Mouse (Mus musculus): ENCODE measurements around the gene Crmp1. TPM values are rescaled to one million over a fixed set of nuclear protein-coding genes. Genes with fewer than 3 reads are reported as not detected.

The Crmp1 gene
- polyA plus RNA-seq, 1 experiment from 2014 or later = 11.4 TPM

DNA sequence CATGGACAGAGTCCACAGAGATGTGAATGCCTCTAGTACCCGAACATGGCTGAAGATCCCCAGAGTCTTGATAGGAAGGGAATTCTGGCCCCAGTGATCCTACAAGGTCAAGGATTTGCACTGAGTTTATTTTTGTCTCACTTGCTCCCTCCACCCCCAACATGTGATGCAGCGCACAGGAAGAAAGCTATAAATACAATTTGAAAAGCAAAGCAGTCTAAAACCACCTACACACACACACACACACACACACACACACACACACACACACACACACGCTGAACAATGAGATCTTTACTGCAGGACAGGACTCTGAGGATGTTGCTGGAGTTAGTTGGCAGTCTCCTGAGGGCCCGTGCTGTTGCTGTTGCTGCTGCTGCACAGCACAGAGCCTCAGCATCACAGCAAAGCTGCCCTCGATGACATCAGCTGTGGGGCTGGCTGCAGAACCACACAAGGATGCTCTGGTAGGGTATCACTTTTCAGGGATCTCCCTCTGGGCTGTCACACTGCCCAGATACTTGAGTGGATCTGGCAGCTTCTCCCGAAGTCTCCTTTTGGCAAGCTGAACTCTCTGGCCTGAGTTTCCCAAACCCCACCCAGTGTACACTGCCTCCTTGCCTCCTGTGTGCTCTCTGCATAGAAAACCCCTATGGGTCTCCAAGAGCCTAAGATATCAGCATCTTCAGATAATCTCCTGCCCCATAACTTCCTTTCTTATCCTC, 13.6 kb upstream of the Crmp1 start:
- Histone ChIP-seq H3K4me2 (replicated peaks; ENCODE audit: low read depth) (no peak overlapping the region), H3K9me3 (ENCODE audit: control insufficient read depth) (no peaks in the 10 kb centered on the region), H3K36me3 (ENCODE audit: control insufficient read depth, insufficient read depth) (no peaks in the 10 kb centered on the region), H3K27ac (ENCODE audit: low read depth, low read length) (no peak overlapping the region), H3K4me3 (ENCODE audit: low read depth, low read length) (no peak overlapping the region), H3K4me1 (replicated peaks; ENCODE audit: control insufficient read depth, insufficient read depth, low read length) (no peaks in the 10 kb centered on the region), H3K27me3 (replicated peaks; ENCODE audit: control insufficient read depth, insufficient read depth, low read length) (no peaks in the 10 kb centered on the region), H3K9ac (ENCODE audit: low read depth, low read length) (no peak overlapping the region)
- WGBS = 48% methylated on average over 6 of the region's 6 CpGs
- no peak for ATAC-seq
- TF ChIP-seq CTCF (IDR thresholded peaks at IDR 0.05; ENCODE audit: low read depth) = no peak

DNA sequence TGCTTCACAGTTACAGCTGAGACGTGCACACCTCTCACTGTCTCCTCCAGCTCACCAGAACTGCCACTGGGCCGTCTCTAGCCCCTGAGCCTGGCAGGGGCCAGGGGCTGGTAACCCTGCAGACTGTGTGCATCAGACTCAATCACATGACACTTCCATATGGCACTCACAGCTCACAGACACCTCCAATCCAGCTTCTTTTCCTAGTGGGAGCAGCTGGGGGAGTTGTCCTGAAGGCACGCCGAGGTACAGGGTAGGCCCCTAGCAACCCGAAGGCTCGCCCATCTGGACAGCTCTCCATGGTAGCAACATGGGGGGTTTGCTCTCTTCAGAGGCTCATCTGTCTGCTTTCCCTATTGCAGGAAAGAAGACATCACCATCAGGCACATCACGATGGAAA, 12.8 kb upstream of the Crmp1 start:
- no peaks in the 10 kb centered on the region for H3K4me1 ChIP-seq (replicated peaks; ENCODE audit: control insufficient read depth, insufficient read depth, low read length)
- WGBS = 74% methylated on average over 7 of the region's 7 CpGs
- H3K27ac ChIP-seq (ENCODE audit: low read depth, low read length) = no peak overlapping the region
- H3K27me3 ChIP-seq (replicated peaks; ENCODE audit: control insufficient read depth, insufficient read depth, low read length) = no peaks in the 10 kb centered on the region
- no peak overlapping the region for H3K9ac ChIP-seq (ENCODE audit: low read depth, low read length)
- H3K36me3 ChIP-seq (ENCODE audit: control insufficient read depth, insufficient read depth) = no peaks in the 10 kb centered on the region
- no peak for TF ChIP-seq CTCF (IDR thresholded peaks at IDR 0.05; ENCODE audit: low read depth)
- ATAC-seq = no peak
- H3K9me3 ChIP-seq (ENCODE audit: control insufficient read depth) = no peaks in the 10 kb centered on the region
- no peak overlapping the region for H3K4me2 ChIP-seq (replicated peaks; ENCODE audit: low read depth)
- H3K4me3 ChIP-seq (ENCODE audit: low read depth, low read length) = no peak overlapping the region

DNA sequence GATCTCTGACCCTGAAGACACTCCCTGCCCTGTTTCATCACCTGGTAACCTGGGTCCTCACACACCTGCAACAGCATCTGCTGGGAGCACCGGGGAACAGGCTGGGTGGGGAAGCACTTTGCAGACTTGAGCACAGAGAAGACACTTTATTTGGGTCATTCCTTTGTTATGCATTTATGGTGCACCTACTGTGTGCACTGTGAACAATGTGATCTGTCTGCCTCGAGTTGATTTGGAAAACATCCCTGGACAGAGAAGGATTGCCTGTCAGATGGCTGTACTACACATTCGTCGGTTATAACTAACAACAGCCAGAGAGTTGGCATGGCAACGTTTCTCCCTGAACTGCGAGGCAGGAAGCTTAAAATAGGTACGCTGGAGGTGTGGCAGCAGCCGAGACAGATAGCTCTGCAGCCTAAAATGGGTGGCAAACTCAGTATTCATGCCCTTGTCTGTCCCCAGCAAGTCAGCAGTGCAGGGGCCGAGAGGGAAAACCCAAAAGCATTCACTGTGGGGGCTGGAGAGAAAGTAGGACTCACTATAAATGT, 8.7 kb upstream of the Crmp1 start:
- H3K4me1 ChIP-seq (replicated peaks; ENCODE audit: control insufficient read depth, insufficient read depth, low read length) = no peaks in the 10 kb centered on the region
- TF ChIP-seq CTCF (IDR thresholded peaks at IDR 0.05; ENCODE audit: low read depth) = no peak
- no peaks in the 10 kb centered on the region for H3K27me3 ChIP-seq (replicated peaks; ENCODE audit: control insufficient read depth, insufficient read depth, low read length)
- no peak for ATAC-seq
- no peak overlapping the region for H3K4me2 ChIP-seq (replicated peaks; ENCODE audit: low read depth)
- H3K27ac ChIP-seq (ENCODE audit: low read depth, low read length) = no peak overlapping the region
- no peaks in the 10 kb centered on the region for H3K36me3 ChIP-seq (ENCODE audit: control insufficient read depth, insufficient read depth)
- WGBS = 37% methylated on average over 9 of the region's 9 CpGs
- H3K9ac ChIP-seq (ENCODE audit: low read depth, low read length) = no peak overlapping the region
- no peak overlapping the region for H3K4me3 ChIP-seq (ENCODE audit: low read depth, low read length)
- H3K9me3 ChIP-seq (ENCODE audit: control insufficient read depth) = no peaks in the 10 kb centered on the region

DNA sequence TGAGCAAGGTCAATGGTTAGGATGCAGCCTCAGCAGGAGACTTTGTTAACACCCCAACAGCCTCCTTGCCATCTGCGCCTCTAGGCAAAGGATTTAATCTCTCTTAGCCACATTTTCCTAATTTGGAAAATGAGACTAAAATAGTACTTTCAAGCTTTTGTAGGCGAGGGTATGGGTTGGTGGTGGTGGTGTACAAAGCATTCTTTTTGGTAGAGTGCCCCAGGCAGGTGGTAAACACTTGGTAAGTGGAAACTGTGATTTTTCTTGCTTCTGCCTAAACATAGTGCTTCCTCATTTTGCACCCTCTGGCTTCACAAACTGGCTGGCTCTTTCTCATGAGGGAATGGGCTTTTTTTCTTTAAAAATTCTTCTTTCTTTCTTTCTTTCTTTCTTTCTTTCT, 3.1 kb upstream of the Crmp1 start:
- Histone ChIP-seq H3K27me3 (replicated peaks; ENCODE audit: control insufficient read depth, insufficient read depth, low read length) (peaks cover 37% of the 10 kb centered on the region), H3K4me2 (replicated peaks; ENCODE audit: low read depth) (no peak overlapping the region), H3K4me1 (replicated peaks; ENCODE audit: control insufficient read depth, insufficient read depth, low read length) (0 out of 2 replicates have a peak, but pooled peaks cover 3% of the 10 kb centered on the region), H3K4me3 (ENCODE audit: low read depth, low read length) (no peak overlapping the region), H3K27ac (ENCODE audit: low read depth, low read length) (no peak overlapping the region), H3K36me3 (ENCODE audit: control insufficient read depth, insufficient read depth) (no peaks in the 10 kb centered on the region), H3K9me3 (ENCODE audit: control insufficient read depth) (no peaks in the 10 kb centered on the region), H3K9ac (ENCODE audit: low read depth, low read length) (no peak overlapping the region)
- no peak for TF ChIP-seq CTCF (IDR thresholded peaks at IDR 0.05; ENCODE audit: low read depth)
- 28% methylated on average over 2 of the region's 2 CpGs for WGBS
- no peak for ATAC-seq

DNA sequence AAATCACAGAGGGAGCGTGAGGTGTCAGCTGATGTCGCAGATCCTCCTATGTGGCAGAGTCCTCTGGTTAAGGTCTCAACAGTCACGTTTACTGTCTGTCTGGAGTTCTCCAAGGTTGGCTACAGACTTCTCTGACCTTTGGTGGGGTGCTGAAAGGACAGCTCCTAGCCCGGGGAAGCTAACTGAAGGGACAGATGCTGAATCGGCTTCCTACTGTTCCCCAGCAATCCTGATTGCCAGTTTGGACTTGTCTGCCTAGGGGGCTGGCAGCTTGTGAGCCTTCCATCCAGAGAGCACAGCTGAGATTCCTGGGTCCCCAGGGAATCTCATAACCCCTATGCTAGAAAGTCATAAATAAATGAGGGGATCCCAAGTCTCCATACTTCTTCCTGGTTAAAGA, 1.2 kb upstream of the Crmp1 start:
- WGBS = 2% methylated on average over 5 of the region's 5 CpGs

DNA sequence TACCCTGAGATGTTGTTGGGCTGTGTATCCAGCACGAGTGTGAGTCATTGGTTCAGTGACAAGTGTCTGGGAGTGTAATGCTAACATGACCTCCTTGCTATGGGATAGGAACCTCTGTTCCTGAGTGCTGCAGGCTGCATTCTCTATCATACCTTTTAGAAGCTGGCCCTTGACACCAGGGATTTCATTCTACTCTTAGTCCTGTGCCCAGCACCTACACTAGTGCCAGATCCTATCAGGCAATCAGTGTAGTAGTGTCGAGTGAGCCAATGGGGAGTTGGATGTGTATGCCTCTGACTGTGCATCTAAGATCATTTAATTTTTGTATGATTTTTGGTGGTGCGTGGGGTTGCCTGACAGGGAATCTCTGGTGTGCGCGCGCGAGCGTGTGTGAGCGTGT, 516 bp upstream of the Crmp1 start:
- H3K9me3 ChIP-seq (ENCODE audit: control insufficient read depth) = no peaks in the 10 kb centered on the region
- H3K4me1 ChIP-seq (replicated peaks; ENCODE audit: control insufficient read depth, insufficient read depth, low read length) = 0 out of 2 replicates have a peak, but pooled peaks cover 3% of the 10 kb centered on the region
- WGBS = 17% methylated on average over 9 of the region's 9 CpGs
- H3K27ac ChIP-seq (ENCODE audit: low read depth, low read length) = no peak overlapping the region
- no peak overlapping the region for H3K4me2 ChIP-seq (replicated peaks; ENCODE audit: low read depth)
- H3K9ac ChIP-seq (ENCODE audit: low read depth, low read length) = no peak overlapping the region
- H3K4me3 ChIP-seq (ENCODE audit: low read depth, low read length) = no peak overlapping the region
- no peaks in the 10 kb centered on the region for H3K36me3 ChIP-seq (ENCODE audit: control insufficient read depth, insufficient read depth)
- H3K27me3 ChIP-seq (replicated peaks; ENCODE audit: control insufficient read depth, insufficient read depth, low read length) = peaks cover 62% of the 10 kb centered on the region
- no peak for TF ChIP-seq CTCF (IDR thresholded peaks at IDR 0.05; ENCODE audit: low read depth)
- ATAC-seq = no peak

More for the DNA sequence above, 1.2 kb upstream of the Crmp1 start:
- no peak overlapping the region for H3K4me2 ChIP-seq (replicated peaks; ENCODE audit: low read depth)
- H3K4me3 ChIP-seq (ENCODE audit: low read depth, low read length) = no peak overlapping the region
- H3K9ac ChIP-seq (ENCODE audit: low read depth, low read length) = no peak overlapping the region
- peaks cover 56% of the 10 kb centered on the region for H3K27me3 ChIP-seq (replicated peaks; ENCODE audit: control insufficient read depth, insufficient read depth, low read length)
- H3K36me3 ChIP-seq (ENCODE audit: control insufficient read depth, insufficient read depth) = no peaks in the 10 kb centered on the region
- TF ChIP-seq CTCF (IDR thresholded peaks at IDR 0.05; ENCODE audit: low read depth) = no peak
- no peak overlapping the region for H3K27ac ChIP-seq (ENCODE audit: low read depth, low read length)
- no peak for ATAC-seq
- H3K4me1 ChIP-seq (replicated peaks; ENCODE audit: control insufficient read depth, insufficient read depth, low read length) = 0 out of 2 replicates have a peak, but pooled peaks cover 3% of the 10 kb centered on the region
- H3K9me3 ChIP-seq (ENCODE audit: control insufficient read depth) = no peaks in the 10 kb centered on the region

All from intestine, postnatal 0 days (tissue).